Mouse (Mus musculus) C2C12 (cell line): Measurements from ENCODE around the gene Ndufc1. TPM values are rescaled to one million over a fixed set of nuclear protein-coding genes. Genes with fewer than 3 reads are reported as not detected.

Experiments used
- H3K27me3 ChIP-seq: one replicate; pipeline ENCODE4 v1.6.1; 2011; ENCODE audit not compliant: control insufficient read depth, insufficient read depth, insufficient read length
- H3K36me3 ChIP-seq: one replicate; pipeline ENCODE4 v1.6.1; 2011; ENCODE audit not compliant: control insufficient read depth, insufficient read depth
- H3K4me3 ChIP-seq: one replicate; pipeline ENCODE4 v1.5.1; 2011; ENCODE audit warnings: mild to moderate bottlenecking, control low read depth; ENCODE audit not compliant: poor library complexity, insufficient read depth, severe bottlenecking
- H3K79me2 ChIP-seq: one replicate; pipeline ENCODE4 v1.6.1; 2011; ENCODE audit not compliant: control insufficient read depth, insufficient read depth
- H3K79me3 ChIP-seq: one replicate; pipeline ENCODE4 v1.6.1; 2011; ENCODE audit warnings: low read depth, control low read depth
- H3ac ChIP-seq: one replicate; pipeline ENCODE3; 2011; ENCODE audit warnings: low read depth; ENCODE audit not compliant: control insufficient read depth, insufficient read length
- CEBPB ChIP-seq: IDR thresholded peaks from one replicate; pipeline ENCODE4 v1.6.1; 2011; ENCODE audit warnings: low read depth, mild to moderate bottlenecking, control low read depth, moderate library complexity
- CTCF ChIP-seq: IDR thresholded peaks from one replicate; pipeline ENCODE4 v1.5.1; 2011; ENCODE audit not compliant: control insufficient read depth, insufficient read depth, insufficient read length
- FOSL1 ChIP-seq: IDR thresholded peaks from one replicate; pipeline ENCODE4 v1.8.0; 2011; ENCODE audit warnings: mild to moderate bottlenecking, low read length; ENCODE audit not compliant: poor library complexity, insufficient read depth, severe bottlenecking
- MAX ChIP-seq: IDR thresholded peaks from one replicate; pipeline ENCODE4 v1.6.1; 2011; ENCODE audit warnings: mild to moderate bottlenecking, control low read depth
- MYOD1 ChIP-seq: IDR thresholded peaks from one replicate; pipeline ENCODE4 v1.6.1; 2011; ENCODE audit warnings: low read depth; ENCODE audit not compliant: control insufficient read depth, insufficient read length
- MYOG ChIP-seq: IDR thresholded peaks from one replicate; pipeline ENCODE4 v1.6.1; 2011; ENCODE audit not compliant: control insufficient read depth, insufficient read length; ENCODE audit errors: extremely low read depth
- USF1 ChIP-seq: IDR thresholded peaks from one replicate; pipeline ENCODE4 v1.6.1; 2011; ENCODE audit warnings: low read depth, mild to moderate bottlenecking, control low read depth, moderate library complexity
- polyA plus RNA-seq: library from polyadenylated mRNA; unstranded; fragments of >200 nt; fragmentation: generic; extraction: Trizol; gene quantifications from one replicate; pipeline ENCODE4 v1.2.1, GENCODE M21; 2012; ENCODE audit warnings: missing spikeins

Gene Ndufc1
- polyA plus RNA-seq, 1 experiment, result 473 TPM

GRCm38 (mm10) chr3:51417966-51418365 is 9.2 kb upstream of the Ndufc1 start:
- H3ac ChIP-seq, result no peak overlapping the region
- no peaks in the 10 kb centered on the region for H3K27me3 ChIP-seq
- H3K79me3 ChIP-seq, result peaks cover 76% of the 10 kb centered on the region
- H3K4me3 ChIP-seq, result peak overlapping the region; percentile 93
- peaks cover 38% of the 10 kb centered on the region for H3K36me3 ChIP-seq
- TF ChIP-seq FOSL1, result no peak
- TF ChIP-seq USF1, result no peak
- no peak for TF ChIP-seq CTCF
- TF ChIP-seq MYOG, result no peak
- TF ChIP-seq MAX, result no peak
- TF ChIP-seq CEBPB, result no peak
- peaks cover 87% of the 10 kb centered on the region for H3K79me2 ChIP-seq

GRCm38 (mm10) chr3:51417485-51417884 is 8.7 kb upstream of the Ndufc1 start:
- no peak overlapping the region for H3ac ChIP-seq
- peak overlapping the region; percentile 93 for H3K4me3 ChIP-seq
- peaks cover 71% of the 10 kb centered on the region for H3K79me3 ChIP-seq
- peaks cover 83% of the 10 kb centered on the region for H3K79me2 ChIP-seq
- no peaks in the 10 kb centered on the region for H3K27me3 ChIP-seq
- TF ChIP-seq CEBPB (no peak), FOSL1 (no peak), USF1 (no peak), MYOD1 (no peak), CTCF (no peak), MYOG (no peak), MAX (no peak)
- H3K36me3 ChIP-seq, result peaks cover 38% of the 10 kb centered on the region

DNA sequence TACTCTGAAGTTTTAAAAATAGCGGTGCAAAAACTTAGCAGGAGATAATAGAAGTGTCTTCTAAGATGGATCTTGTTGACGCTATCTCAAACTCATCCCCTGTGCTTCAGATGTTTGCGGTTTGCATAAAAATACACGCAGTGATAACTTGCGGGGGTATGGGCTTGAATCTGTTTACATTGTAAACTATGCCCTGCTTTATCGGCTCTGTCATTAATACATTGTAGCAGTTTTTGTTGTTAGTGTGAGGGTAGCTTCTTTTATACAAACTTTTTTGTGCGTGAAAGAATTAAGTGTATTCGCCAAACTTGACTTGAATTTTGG is 8.3 kb upstream of the Ndufc1 start:
- Histone ChIP-seq H3ac (peak overlapping the region; percentile 96), H3K4me3 (peak overlapping the region; percentile 93), H3K79me3 (peaks cover 67% of the 10 kb centered on the region), H3K27me3 (no peaks in the 10 kb centered on the region), H3K36me3 (peaks cover 36% of the 10 kb centered on the region), H3K79me2 (peaks cover 79% of the 10 kb centered on the region)
- TF ChIP-seq MAX (no peak), USF1 (no peak), CTCF (no peak), CEBPB (no peak), MYOG (no peak), FOSL1 (no peak), MYOD1 (no peak)

DNA sequence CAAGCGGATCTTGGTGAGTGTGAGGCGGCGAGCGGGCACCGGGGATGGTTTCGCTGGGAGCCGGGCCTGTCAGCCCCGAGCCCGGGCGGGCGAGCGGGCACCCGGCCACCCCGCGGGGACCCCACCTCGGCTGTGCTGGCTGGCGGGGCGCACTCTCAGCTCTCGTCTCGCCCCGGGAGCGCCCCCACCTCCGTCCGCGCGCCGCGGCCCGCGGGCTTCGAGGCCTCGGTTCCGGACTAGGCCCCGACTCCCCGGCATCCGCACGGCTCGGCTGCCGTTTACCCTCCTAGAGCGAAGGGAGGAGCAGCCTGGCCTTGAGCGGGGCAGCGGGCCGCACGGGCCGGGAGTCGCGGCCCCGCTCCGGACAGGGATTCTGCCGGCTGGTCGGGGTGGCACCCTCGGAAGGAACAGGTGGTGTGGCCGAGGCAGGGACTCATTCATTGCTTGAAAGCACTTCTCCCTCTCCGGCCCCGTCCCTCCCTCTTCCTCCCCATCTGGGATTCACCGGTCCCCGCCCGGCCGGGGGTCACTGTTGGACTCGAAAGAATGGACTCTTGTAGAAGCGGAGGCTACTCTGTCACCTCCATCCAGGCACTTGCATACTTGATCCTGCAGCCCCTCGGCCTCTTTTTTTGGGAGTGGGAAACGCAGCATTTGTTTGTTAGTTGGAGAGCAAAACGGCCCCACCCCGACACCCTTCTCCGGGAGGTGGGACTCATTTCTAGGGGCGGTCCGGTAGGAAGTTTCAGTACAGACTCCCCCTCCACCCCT is 7.8 kb upstream of the Ndufc1 start:
- H3ac ChIP-seq, result peak overlapping the region; percentile 96
- no peak for TF ChIP-seq MYOG
- no peak for TF ChIP-seq USF1
- TF ChIP-seq FOSL1, result no peak
- TF ChIP-seq CEBPB, result no peak
- TF ChIP-seq MAX, result no peak
- TF ChIP-seq MYOD1, result no peak
- no peak for TF ChIP-seq CTCF
- peaks cover 31% of the 10 kb centered on the region for H3K36me3 ChIP-seq
- peaks cover 62% of the 10 kb centered on the region for H3K79me3 ChIP-seq
- H3K27me3 ChIP-seq, result no peaks in the 10 kb centered on the region
- H3K79me2 ChIP-seq, result peaks cover 73% of the 10 kb centered on the region
- peak overlapping the region; percentile 93 for H3K4me3 ChIP-seq

DNA sequence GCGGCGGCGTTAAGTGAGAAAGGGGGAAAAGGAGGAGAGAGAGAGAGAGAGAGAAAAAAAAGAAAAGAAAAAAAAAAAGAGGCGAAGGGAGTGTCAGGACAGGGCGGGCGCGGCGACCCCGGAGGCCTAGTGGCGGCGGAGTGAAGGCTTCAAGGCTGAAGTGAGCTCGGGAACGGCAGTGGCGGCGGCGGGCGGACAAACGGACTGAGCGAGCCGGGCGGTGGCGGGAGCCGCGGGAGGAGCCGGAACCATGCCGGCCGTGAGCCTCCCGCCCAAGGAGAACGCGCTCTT is 7.2 kb upstream of the Ndufc1 start:
- Histone ChIP-seq H3K4me3 (peak overlapping the region; percentile 93), H3K79me3 (peaks cover 58% of the 10 kb centered on the region), H3ac (peak overlapping the region; percentile 96), H3K27me3 (no peaks in the 10 kb centered on the region), H3K79me2 (peaks cover 68% of the 10 kb centered on the region), H3K36me3 (peaks cover 31% of the 10 kb centered on the region)
- TF ChIP-seq MYOD1 (no peak), MYOG (no peak), FOSL1 (no peak), CTCF (no peak), CEBPB (no peak), USF1 (no peak), MAX (no peak)

- Histone ChIP-seq H3ac (peak within 1 kb of the TSS; percentile 96), H3K4me3 (peak within 1 kb of the TSS; percentile 93), H3K27me3 (no peaks in the 10 kb centered on the region), H3K79me3 (peaks cover 51% of the 10 kb centered on the region), H3K36me3 (peaks cover 28% of the 10 kb centered on the region), H3K79me2 (peaks cover 62% of the 10 kb centered on the region)
- TF ChIP-seq MYOG (no peak), CTCF (no peak), USF1 (no peak), FOSL1 (no peak), MAX (peak; percentile 16), MYOD1 (no peak), CEBPB (no peak)
Measured at GRCm38 (mm10) chr3:51415098-51416072, 6.6 kb upstream of the Ndufc1 start, which contains the start of gene Naa15. Naa15 (plus strand) TSS chr3:51415148.
